Mouse (Mus musculus): ENCODE measurements around the gene Gm10722.
"Not testable (repeated sequence)": the region's sequence is repeated elsewhere in the genome, so short reads cannot be mapped to it uniquely, and the experiment has no call there.

The Gm10722 gene

GRCm38 (mm10) chr9:3000445-3000972 lies at the start of gene Gm10722:
TSS of gene Gm10722 (plus strand) at chr9:3000922.
- in situ Hi-C loops (cut with MboI, MseI): not testable (repeated sequence)

DNA sequence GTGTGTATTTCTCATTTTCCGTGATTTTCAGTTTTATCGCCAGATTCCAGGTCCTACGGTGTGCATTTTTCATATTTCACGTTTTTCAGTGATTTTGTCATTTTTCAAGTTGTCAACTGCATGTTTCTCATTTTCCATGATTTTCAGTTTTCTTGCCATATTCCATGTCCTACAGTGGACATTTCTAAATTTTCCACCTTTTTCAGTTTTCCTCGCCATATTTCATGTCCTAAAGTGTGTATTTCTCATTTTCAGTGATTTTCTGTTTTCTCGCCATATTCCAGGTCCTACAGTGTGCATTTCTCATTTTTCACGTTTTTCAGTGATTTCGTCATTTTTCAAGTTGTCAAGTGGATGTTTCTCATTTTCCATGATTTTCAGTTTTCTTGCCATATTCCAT lies 284 bp downstream of the Gm10722 start:
- in situ Hi-C loops (cut with MboI, MseI): not testable (repeated sequence)

GRCm38 (mm10) chr9:3001948-3002659 lies 1.4 kb downstream of the Gm10722 start:
- in situ Hi-C loops (cut with MboI, MseI): not testable (repeated sequence)

DNA sequence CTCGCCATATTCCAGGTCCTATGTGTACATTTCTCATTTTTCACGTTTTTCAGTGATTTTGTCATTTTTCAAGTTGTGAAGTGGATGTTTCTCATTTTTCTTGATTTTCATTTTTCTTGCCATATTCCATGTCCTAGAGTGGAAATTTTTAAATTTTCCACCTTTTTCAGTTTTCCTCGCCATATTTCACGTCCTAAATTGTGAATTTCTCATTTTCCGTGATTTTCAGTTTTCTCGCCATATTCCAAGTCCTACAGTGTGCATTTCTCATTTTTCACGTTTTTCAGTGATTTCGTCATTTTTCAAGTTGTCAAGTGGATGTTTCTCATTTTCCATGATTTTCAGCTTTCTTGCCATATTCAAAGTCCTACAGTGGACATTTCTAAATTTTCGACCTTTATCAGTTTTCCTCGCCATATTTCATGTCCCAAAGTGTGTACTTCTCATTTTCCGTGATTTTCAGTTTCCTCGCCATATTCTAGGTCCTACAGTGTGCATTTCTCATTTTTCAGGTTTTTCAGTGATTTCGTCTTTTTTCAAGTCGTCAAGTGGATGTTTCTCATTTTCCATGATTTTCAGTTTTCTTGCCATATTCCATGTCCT lies 2.2 kb downstream of the Gm10722 start, which contains the start of gene Gm11168:
Gene Gm11168 (plus strand): TSS at position 553 of the 603 bp plus-strand sequence.
- in situ Hi-C loops (cut with MboI, MseI): not testable (repeated sequence)

DNA sequence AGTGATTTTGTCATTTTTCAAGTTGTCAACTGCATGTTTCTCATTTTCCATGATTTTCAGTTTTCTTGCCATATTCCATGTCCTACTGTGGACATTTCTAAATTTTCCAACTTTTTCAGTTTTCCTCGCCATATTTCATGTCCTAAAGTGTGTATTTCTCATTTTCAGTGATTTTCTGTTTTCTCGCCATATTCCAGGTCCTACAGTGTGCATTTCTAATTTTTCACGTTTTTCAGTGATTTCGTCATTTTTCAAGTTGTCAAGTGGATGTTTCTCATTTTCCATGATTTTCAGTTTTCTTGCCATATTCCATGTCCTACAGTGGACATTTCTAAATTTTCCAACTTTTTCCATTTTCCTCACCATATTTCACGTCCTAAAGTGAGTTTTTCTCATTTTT lies 5.5 kb downstream of the Gm10722 start:
- in situ Hi-C loops (cut with MboI, MseI): not testable (repeated sequence)

DNA sequence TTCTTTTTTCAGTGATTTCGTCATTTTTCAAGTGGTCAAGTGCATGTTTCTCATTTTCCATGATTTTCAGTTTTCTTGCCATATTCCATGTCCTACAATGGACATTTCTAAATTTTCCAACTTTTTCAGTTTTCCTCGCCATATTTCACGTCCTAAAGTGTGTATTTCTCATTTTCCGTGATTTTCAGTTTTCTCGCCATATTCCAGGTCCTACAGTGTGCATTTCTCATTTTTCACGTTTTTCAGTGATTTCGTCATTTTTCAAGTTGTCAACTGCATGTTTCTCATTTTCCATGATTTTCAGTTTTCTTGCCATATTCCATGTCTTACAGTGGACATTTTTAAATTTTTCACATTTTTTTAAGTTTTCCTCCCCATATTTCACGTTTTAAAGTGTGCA lies 5.9 kb downstream of the Gm10722 start:
- in situ Hi-C loops (cut with MboI, MseI): not testable (repeated sequence)

DNA sequence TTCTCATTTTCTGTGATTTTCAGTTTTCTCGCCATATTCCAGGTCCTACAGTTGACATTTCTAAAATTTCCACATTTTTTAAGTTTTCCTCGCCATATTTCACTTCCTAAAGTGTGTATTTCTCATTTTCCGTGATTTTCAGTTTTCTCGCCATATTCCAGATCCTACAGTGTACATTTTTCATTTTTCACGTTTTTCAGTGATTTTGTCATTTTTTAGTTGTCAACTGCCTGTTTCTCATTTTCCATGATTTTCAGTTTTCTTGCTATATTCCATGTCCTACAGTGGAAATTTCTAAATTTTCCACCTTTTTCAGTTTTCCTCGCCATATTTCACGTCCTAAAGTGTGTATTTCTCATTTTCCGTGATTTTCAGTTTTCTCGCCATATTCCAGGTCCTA lies 6.5 kb downstream of the Gm10722 start:
- in situ Hi-C loops (cut with MboI, MseI): not testable (repeated sequence)

DNA sequence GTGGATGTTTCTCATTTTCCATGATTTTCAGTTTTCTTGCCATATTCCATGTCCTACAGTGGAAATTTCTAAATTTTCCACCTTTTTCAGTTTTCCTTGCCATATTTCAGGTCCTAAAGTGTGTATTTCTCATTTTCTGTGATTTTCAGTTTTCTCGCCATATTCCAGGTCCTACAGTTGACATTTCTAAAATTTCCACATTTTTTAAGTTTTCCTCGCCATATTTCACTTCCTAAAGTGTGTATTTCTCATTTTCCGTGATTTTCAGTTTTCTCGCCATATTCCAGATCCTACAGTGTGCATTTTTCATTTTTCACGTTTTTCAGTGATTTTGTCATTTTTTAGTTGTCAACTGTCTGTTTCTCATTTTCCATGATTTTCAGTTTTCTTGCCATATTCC lies 8.6 kb downstream of the Gm10722 start:
- in situ Hi-C loops (cut with MboI, MseI): not testable (repeated sequence)

GRCm38 (mm10) chr9:3012054-3012621 lies 11.4 kb downstream of the Gm10722 start:
- in situ Hi-C loops (cut with MboI, MseI): not testable (repeated sequence)

GRCm38 (mm10) chr9:3012733-3013279 lies 12.1 kb downstream of the Gm10722 start, which contains the start of gene Gm10721:
TSS of gene Gm10721 (plus strand) at chr9:3013140.
- in situ Hi-C loops (cut with MboI, MseI): not testable (repeated sequence)

DNA sequence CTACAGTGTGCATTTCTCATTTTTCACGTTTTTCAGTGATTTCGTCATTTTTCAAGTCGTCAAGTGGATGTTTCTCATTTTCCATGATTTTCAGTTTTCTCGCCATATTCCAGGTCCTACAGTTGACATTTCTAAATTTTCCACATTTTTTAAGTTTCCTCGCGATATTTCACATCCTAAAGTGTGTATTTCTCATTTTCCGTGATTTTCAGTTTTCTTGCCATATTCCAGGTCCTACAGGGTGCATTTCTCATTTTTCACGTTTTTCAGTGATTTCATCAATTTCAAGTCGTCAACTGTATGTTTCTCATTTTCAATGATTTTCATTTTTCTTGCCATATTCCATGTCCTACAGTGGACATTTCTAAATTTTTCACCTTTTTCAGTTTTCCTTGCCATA lies 14.6 kb downstream of the Gm10722 start, which contains the start of gene Gm10720:
Gene Gm10720 (plus strand): TSS at position 301 of the 400 bp plus-strand sequence.
- in situ Hi-C loops (cut with MboI, MseI): not testable (repeated sequence)

- in situ Hi-C loops (cut with MboI, MseI): not testable (repeated sequence)
Measured at GRCm38 (mm10) chr9:3015896-3016295, 15.2 kb downstream of the Gm10722 start.

GRCm38 (mm10) chr9:3017108-3017507 lies 16.4 kb downstream of the Gm10722 start, which contains the start of gene Gm10719:
TSS of gene Gm10719 (plus strand) at chr9:3017408.
- in situ Hi-C loops (cut with MboI, MseI): not testable (repeated sequence)

GRCm38 (mm10) chr9:3018944-3019343 lies 18.2 kb downstream of the Gm10722 start:
- in situ Hi-C loops (cut with MboI, MseI): not testable (repeated sequence)

GRCm38 (mm10) chr9:3019835-3020727 lies 19.4 kb downstream of the Gm10722 start:
- in situ Hi-C loops (cut with MboI, MseI): not testable (repeated sequence)

- in situ Hi-C loops (cut with MboI, MseI): not testable (repeated sequence)
Measured at GRCm38 (mm10) chr9:3022316-3023008, 21.7 kb downstream of the Gm10722 start.

DNA sequence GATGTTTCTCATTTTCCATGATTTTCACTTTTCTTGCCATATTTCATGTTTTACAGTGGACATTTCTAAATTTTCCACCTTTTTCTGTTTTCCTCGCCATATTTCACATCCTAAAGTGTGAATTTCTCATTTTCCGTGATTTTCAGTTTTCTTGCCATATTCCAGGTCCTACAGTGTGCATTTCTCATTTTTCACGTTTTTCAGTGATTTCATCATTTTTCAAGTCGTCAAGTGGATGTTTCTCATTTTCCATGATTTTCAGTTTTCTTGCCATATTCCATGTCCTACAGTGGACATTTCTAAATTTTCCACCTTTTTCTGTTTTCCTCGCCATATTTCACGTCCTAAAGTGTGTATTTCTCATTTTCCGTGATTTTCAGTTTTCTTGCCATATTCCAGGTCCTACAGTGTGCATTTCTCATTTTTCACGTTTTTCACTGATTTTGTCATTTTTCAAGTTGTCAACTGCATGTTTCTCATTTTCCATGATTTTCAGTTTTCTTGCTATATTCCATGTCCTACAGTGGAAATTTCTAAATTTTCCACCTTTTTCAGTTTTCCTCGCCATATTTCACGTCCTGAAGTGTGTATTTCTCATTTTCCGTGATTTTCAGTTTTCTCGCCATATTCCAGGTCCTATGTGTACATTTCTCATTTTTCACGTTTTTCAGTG lies 22.7 kb downstream of the Gm10722 start, which contains the start of gene Gm10718:
Gene Gm10718 (plus strand): TSS at position 236 of the 673 bp plus-strand sequence.
- in situ Hi-C loops (cut with MboI, MseI): not testable (repeated sequence)

- in situ Hi-C loops (cut with MboI, MseI): not testable (repeated sequence)
Measured at GRCm38 (mm10) chr9:3023985-3024648, 23.4 kb downstream of the Gm10722 start.
